Mouse (Mus musculus) ovary, postnatal 36 days (tissue): ENCODE results near the gene Fam107b.

Experiments used
- DNase-seq: peaks from one replicate; pipeline ENCODE4 v3.0.0; 2022; ENCODE audit warnings: low spot score, mixed read lengths

Gene Fam107b

DNA sequence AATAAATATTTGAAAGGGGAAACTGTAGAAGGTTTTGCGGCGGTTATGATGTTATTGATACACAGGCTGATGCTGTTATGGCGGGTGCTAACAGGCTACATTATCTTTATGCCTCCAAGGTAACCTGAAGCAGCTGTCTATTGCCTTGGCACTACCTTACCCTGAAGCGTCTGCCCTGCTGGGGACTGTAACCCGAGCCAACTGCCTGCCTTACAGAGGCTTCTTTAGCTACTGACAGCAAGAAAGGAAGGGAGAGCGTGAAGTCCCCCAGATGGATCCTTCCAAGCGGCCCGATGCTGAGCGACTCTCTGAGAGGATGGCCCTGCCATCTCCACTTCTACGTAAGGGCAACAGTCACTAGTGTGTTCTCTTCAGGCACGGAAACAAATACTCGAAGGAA is at the start of gene Fam107b:
Gene Fam107b, plus strand, starts transcription at position 303 of the 400 bp plus-strand sequence.
- DNase-seq: no peak

DNA sequence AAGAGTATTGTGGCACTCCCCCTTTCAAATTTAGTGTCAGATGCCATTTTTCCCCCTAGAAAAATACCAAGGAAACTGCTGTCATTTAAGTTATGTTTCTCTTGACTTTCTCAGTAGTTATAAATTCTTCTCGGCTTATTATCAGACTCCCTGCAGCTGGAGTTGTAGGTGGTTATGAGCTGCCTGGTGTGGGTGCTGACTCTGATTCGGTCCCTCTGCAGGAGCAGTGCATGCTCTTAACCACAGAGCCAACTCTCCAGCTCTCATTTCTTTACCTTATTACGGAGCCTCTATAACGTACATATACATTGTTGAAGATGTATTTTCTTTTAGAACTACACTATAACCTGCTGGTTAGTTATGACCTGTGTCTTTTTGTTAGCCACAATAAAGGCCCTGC is 47.7 kb upstream of the Fam107b start:
- no peak for DNase-seq

DNA sequence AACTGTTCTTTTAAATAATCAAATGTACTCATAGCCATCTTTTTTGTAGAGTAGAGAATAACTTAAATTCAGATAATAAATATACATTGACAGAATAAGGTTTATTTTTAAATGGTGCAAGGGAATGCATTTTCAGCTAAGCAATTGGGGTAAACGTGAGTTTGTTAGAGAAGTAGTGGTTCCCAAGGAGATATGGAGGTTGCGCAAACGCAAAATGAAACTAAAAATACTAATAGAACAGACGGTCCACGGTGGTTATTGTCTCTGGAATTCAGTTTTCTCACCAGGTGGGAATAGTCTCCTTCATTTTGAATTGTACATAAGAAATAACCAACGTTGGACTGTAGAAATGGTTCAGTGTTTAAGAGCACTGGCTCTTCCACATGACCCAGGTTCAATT is 44.0 kb upstream of the Fam107b start:
- no peak for DNase-seq

DNA sequence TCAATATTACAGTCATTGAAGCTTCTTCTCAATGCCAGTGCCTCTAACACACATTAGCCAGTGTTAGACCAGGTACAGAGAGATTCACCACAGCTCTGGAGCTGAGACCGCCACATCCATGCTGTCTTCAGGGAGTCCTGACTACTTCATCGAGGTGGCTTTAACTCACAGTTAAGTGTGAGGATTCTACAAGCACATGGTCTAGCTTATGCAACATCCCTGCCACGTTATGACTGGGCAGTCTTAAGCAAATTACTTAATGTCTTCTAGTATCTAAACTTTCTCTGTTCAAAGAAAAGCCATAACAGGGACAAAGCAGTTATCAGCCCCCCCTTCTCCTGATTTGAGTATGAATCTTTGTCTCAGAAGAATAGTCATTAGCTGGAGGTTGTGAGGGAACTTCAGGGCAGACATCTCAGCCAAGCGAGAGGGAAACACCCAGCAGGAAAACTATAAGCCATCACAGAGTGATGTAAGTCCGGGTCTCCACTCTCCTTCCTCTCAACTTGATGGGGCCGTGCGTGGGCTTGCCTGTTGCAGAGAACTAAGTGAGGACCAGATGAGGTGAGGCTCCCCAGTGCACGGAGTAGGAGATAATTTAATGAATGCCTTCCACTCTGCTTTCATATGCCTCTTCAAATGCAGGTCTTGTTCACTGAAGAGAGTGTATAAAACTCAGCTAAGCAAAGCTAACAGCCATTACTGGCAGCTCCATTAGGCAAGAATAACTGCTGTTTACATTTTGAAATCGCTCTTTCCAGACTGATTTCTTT is 28.8 kb upstream of the Fam107b start:
- DNase-seq: no peak

DNA sequence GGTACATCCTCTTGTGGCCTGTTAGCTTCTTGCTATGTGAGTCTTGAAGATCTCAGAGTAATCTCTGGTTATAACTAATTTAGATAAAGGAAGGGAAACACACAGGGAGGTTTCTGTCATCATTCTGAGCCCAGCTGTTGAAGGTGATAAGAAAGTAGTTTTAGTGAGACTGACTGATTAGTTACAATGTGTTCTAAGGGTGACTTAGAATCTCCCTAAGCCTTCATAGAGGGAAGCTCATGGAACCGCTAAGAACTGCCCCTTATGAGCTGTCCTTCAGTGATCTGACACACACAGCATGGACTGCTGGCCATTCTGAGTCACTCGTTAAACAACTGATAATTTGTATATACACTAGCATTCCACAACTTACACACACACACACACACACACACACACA is 24.2 kb upstream of the Fam107b start:
- no peak for DNase-seq

DNA sequence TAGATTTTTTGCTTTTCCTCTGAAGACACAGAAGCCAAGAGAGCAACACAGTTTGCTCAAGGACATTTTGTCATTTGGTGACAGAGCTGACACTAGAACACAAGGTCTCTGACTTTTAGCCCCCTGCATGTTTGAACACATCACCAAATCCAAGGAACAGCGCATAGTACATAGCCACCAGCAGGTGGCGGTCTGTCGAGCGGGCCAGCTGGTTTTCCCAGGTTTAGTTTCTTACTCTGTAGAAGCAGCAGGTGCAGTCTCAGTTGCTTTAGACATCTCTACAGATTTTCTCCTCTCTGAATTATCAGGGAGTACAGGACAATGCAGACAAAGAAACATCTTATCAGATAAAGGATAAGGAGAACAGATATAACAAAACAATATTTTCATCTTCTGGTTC is 23.7 kb upstream of the Fam107b start:
- DNase-seq: peak; percentile 41

DNA sequence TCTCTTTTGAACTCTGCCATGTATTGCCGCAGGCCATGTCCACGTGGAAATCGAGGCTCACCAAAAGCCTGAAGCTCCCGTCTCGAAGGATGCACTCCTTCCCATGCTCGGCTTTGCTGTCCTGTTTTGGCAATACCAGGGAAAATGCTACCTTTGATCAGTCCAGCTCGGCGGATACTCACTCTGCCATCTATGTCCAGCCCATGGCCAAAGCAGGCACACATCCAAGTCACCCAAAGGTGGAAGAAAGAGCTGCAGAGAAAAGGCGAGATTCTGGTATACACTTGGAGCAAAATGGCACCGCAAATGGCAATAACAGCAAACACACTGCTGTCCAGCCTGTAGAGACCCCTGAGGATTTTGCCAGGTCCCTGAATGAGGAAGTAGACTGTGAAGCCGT is 318 bp downstream of the Fam107b start:
- DNase-seq: no peak

DNA sequence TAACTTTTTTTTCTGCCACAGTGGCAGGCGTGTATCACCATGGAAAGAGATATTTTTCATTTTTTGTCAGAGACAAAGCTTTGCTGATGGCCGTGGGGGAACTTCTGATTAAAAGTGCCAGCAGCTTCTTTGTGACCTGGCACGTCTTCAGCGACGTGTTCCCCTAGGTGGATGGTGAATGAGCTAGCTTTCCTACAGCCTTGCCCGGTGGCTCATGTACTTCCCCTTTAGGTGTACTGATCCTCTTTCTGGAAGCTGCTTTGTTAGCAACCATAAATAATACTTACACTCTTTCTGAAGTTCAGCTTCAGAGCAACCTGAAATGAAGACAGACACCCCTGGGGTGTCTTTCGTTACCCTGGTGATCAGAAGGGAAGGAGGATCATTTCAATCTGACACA is 3.6 kb downstream of the Fam107b start:
- DNase-seq: no peak

DNA sequence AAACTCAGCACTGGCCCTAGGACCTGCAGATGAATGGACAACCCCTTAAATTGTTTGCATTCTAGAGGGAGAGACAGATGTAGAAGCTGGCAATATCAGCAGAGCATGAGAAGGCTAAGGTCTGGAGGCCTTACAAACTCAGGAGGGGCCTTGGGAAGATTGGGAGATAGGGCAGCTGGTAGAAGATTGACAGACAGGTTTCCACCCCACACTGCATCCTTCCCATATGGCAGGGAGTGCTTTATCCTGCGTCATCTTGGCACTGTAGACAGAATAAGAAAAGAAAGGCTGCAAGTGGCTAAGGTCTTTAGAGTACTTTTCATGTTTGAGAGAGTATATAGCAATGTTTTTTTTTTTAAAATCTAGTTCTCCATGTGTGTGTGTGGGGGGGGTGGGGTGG is 4.9 kb downstream of the Fam107b start:
- no peak for DNase-seq

DNA sequence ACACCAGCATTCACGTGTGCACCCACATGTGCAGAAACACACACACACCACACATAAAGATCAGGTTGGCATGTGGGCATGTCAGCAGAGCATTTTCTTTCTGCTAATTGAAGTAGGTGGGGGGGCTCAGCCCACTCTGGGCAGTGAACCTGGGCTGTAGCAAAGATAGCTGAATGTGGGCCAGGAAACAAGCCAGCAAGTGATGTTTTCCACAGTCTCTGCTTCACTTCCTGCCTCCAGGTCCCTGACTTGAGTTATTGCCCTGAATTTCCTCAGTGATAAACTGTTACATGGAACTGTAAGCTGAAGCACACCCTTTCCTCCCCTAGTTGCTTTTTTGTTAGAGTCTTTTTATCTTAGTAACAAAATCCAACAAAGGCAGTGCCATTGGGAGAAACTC is 6.1 kb downstream of the Fam107b start:
- no peak for DNase-seq

DNA sequence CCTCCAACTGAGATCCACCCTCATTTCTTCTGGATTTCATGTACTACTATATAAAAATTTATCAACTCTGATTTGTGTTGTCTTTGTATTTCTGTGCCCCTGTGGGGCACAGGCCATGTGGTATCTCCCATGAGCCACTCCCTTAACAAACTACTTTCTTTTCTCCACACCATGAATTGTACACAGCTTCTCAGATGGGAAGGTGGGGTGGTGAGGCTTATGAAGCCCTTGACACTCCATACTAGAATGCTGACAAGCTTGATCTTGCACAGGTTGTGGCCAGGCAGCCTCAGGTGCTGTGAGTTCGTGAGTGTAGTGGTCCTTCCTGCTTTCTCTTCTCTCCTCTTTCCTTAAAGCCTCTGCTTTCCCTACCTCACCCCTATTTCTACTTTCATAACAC is 6.9 kb downstream of the Fam107b start:
- DNase-seq: no peak

DNA sequence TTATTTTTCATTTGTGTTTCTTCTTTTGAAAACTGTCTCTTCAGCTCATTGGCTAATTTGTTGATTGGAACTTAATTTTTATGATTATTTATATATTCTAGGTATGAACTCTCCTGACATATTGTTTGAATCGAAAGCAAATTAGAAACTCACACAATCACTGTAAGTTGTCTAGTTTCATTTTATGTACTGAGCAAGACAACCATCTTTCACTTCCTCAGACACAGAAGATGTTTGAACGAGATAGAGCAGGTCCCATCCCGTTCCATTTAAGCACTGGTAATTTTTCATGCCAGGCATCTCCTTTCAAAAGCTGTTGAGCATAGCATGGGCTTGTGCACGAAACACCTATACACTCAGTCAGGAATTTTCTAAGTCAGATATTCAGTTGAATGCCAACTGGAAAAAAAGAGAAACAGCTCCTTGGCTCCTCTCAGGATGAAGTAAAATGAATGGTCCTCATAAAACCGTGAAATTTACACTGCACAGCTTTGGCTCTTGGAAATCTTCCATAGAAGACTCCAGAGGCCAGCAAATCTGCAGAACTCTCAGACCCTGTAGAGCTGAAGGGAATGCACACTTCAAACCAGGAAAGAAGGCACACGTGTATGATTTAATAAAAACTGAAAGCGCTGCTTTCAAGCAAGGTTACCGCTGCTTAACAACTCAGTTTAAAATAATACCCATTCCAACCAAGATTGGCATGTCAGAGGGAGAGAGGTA is 8.1 kb downstream of the Fam107b start:
- DNase-seq: no peak

DNA sequence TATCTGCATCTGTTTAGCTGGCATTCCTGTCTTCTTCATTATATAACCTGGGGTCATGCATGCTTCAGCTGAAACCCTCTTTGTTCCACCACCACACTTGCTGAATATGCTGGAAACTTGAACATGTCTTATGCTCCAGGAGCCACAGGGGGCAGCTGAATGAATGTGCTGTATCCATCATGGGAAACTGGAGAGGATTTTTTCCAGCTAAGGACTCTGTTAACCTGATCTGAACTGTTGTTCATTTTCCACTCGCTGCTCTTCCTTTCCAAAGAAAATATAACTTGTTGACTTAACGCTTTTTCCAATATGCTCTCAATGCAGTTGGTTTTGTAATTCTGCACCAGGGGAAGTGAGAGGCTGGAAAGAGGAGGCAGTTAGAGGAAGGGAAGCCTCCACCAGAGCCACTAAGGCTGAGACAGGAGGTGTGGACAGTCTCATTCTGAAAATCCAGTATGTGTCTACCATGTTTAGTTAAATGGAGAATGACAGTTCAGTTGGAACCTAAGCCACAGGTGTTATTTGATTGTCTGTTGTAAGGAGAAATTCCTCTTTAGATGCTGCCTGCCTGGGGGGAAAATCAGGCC is 9.1 kb downstream of the Fam107b start:
- DNase-seq: no peak

DNA sequence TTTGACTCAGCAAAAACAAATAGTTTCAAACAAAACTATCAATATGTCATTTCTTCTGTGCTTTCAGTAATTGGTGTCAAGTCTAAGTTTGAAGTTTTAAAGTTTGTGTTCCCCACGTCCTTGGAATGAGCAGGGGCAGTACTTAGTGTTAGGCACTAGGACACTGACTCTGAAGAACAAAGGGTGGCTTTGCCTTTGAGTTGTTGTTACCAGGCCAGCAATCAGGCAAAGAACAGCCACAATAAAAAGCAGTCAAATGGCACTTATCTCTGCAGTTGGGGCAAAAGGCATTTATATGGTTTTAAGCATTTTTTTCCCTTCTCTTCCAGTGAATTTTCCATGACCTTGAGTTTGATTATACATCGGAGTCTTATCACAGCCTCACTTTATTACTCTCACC is 12.5 kb downstream of the Fam107b start:
- no peak for DNase-seq

DNA sequence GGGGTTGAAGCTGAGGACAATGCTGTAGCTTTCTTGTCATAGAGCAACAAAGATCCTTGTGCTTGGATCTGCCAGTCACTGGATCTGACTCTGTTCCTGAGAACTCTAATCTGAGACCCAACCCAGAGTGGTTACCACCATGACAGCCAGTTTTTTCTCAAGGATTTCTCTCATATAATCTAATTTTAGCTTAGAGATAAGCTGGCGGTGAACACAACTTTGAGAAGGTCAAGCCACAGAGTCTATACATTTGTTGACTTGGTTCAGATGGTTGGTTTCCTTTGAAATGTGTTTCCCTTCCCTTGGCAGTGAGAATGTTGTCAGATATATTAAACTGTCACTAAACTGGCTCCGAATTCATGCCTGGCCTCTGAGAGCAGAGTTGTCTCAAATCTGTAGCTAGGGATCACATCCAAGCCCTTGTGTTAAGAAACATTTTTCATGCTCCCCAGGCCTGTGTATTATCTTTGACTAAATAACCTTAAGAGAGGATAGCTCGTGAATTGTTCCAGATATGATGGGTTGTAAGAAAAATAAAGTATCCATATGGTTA is 15.0 kb downstream of the Fam107b start:
- no peak for DNase-seq

DNA sequence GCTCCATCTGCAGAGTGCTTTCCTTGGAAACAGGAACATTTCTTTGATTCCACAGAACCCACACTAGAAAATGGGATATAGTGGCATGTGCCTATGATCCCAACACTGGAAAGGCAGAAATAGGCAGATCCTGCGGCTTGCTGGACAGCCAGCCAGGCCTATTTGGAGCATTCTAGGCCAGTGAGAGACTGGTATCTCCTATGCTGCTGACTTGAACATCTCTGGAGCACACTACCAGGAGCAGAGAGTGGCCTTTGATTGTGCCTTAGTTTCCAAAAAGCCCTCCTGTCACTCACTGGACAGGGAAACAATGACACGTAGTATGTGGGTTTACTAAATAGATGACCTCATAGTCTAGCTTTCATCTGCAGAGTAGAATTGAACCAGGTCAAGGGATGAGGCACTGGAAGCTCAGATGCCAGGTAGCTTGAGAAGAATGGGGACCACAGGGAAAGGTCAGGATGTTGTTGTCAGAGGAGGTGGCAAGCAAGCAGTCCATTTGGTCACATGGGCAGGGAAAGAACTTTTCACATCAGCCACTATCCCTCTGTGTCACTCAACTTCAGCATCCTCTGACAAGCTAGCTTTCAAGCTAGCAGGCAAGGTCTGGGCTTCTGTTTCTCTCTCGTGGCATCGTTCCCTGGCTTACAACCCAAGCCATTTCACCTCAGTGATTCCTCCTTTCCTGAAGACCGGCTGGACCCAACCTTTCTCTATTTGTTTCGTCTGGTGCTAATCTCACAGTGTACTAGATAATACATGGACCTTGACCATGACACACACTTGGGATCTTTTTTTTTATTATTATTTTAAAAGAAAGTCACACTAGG is 20.0 kb downstream of the Fam107b start:
- DNase-seq: no peak

DNA sequence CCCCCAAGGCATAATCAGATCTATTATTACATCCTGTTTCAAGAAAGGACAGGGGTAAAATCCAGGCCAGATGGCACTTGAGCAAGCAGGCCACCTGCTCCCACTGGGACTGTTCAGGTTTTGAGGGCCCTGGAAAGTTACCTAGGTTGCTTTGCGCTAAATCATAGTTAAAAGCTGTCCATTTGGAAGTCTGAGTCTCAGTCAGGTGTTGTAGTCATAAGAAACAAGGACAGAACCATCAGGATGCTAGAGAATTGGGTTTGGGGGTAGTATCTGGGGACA is 20.6 kb downstream of the Fam107b start:
- DNase-seq: no peak

DNA sequence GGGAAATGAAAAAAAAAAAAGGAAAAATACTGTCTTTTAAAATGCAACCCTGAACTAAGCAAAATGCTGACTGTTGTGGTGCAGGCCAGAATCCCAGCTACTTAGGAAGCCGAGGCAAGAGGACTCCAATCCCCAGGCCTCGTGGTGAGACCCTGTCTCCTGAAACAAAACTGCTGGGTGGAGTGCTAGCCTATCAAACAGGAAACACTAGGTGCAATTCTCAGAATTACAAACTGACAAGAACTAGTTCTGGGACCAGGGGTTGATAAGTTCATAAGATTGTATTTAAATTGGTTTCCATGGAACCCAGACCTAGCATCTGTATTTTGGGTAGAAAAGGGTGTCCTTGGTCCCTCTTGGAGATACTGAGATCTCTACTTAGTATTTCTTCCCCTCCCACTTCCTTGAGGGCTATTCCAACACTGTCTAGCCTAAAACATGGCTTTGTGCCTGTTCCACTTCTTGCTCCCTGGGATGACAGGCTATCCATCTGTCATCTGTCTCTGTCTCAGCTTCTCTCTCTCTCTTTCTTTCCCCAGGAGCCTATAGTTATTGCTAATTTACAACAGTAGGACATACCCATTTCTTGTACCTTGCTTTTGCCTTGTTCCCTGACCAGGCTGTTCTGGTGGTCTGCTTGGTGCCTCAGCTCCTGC is 24.5 kb downstream of the Fam107b start:
- no peak for DNase-seq

DNA sequence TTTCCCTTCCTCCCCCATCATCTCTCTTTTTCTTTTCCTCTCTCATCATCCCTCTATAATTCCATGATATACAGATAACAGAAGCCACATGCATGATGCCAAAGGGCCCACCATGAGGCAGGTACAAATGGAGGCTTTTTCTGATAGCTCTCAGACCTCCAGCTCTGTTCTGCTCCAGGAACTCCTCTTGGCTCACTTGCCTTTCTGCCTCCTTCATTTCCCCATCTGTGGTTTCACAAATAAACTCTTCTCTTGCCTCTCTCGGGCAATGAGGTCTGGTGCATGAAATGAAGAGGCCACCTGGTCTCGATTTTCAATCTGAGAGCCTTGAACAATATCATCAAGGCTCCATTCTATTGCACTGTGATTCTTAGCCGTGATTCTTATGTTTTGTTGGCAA is 30.1 kb downstream of the Fam107b start:
- no peak for DNase-seq

DNA sequence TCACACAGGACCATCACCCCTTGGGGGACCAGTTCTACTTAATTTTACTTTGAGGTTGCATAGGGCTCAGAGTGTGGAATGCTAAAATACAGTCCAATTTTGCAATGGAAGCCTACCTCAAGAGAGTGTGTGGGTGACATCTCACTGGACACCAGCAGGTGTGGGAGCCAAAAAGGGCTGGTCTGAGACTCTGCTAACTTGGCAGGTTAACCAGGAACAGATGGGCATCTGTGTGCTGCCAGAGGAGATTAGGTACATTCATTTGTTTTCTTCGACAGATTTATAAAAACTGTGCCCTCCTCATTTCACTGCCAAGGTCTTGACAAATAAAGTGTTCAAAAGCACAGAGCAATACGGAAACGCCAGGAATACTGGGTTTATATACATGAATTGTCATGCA is 32.3 kb downstream of the Fam107b start:
- no peak for DNase-seq

DNA sequence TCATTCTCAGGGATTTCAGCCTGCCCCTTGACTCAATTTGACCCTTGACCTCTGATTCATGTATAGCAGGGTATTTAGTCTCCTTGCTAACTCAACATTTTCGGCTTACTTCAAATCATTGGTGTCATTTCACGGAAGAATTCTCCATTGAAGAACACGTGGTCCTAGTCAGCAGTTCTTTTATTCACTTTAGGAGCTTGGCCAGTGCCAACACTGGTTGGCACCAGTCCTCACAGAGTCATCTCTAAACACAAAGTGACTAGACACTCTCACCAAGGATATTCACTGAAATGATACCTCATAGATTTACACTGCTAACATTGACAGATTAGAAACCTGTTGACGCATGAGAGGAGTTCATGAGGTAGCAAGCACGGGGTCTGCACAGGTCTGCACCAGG is 32.9 kb downstream of the Fam107b start:
- DNase-seq: no peak
